Mouse (Mus musculus): ENCODE data around the gene Zfp825.
"Not testable (repeated sequence)": the region's sequence is repeated elsewhere in the genome, so short reads cannot be mapped to it uniquely, and the experiment has no call there.

DNA sequence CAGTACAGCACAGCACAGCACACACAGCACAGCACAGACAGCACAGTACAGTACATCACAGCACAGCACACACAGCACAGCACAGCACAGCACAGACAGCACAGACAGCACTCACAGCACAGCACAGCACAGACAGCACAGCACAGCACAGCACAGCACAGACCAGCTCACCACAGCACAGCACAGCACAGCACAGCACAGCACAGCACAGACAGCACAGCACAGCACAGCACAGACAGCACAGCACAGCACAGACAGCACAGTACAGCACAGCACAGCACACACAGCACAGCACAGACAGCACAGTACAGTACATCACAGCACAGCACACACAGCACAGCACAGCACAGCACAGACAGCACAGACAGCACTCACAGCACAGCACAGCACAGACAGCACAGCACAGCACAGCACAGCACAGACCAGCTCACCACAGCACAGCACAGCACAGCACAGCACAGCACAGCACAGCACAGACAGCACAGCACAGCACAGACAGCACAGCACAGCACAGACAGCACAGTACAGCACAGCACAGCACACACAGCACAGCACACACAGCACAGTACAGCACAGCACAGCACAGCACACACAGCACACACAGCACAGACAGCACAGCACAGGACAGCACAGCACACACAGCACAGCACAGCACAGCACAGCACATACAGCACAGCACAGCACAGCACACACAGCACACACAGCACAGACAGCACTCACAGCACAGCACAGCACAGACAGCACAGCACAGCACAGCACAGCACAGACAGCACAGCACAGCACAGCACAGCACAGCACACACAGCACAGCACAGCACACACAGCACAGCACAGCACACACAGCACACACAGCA, 35.0 kb upstream of the Zfp825 start:
- TF ChIP-seq CTCF (IDR thresholded peaks at IDR 0.05; ENCODE audit: low read depth, low read length); POLR2A (IDR thresholded peaks at IDR 0.05; ENCODE audit: extremely low read depth, insufficient read depth, low read length): not testable (repeated sequence)
